Mouse (Mus musculus) stomach, postnatal 0 days (tissue): ENCODE measurements around the gene Prkcq.

Experiments
- CTCF ChIP-seq: IDR thresholded peaks from 2 replicates; pipeline ENCODE4 v1.5.1; 2016; ENCODE audit warnings: antibody characterized with exemption, low read depth, mild to moderate bottlenecking, moderate library complexity
- EP300 ChIP-seq: optimal IDR thresholded peaks from 2 replicates; pipeline ENCODE3; 2016; ENCODE audit warnings: antibody characterized with exemption

DNA sequence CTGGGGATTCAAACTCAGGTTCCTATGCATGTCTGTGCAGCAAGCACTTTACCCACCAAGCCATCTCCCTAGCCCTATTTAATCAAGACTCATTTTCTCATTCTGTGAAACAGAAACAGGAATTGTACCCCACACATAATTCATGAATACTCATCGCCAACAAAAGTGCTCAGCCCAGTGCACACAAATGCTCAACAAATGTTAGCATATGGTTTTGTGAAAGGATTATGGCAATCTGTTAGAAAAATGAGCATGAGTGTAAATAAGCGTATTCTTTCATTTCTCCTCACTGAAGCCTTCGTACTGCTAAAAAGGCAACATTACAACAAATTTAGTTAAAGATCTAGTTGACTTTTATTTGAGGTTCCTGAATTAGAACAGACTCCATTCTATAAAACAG lies 31.5 kb upstream of the Prkcq start:
- TF ChIP-seq CTCF (no peak), EP300 (no peak)
